Comparison of ENCODE assay signal across 12 mouse cellular contexts in the genomic region with DNA sequence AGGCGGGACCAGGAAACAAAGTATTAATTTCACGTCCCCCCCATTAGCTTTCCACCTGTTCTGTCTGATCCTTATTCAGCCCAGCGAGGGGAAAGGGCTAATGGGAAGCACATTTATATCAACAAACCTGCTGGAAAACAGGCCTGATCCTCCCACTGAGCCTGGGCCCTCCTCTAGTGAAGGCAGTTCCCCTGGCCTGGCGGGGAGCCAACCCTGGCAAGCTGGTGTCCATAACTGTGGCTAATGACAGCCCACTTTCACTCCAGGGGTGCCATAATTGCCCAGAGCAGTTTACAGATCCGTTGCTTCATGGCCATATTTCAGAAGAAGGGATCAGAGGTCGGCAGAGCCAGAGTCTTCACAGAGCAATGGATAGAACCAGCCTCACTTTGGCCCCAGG.
A peak's percentile ranks its signal among the peaks of the same experiment; 100 is the strongest.
DNase-seq lines count a peak whose midpoint lies in the region; ATAC-seq and TF ChIP-seq lines count a peak whose summit lies in the region.
"Had no signal": no experiment of that assay in that cellular context is flagged by ENCODE, and none has a peak within 500 bp of the region (broad histone marks: within the 10 kb centered on the region; RNA-seq: fewer than 3 reads in every experiment).

No protein-coding gene starts in this region.

- no peak for ATAC-seq in forebrain, embryonic 14.5 days
- no peak for ATAC-seq in forebrain, embryonic 12.5 days (ENCODE audit: low FRiP score)
- no peak for ATAC-seq in lung, embryonic 14.5 days (ENCODE audit: insufficient read depth)
- ATAC-seq in lung, postnatal 0 days: no peak
- ATAC-seq in midbrain, embryonic 13.5 days: 0 out of 2 replicates have a peak, but pooled peaks have one; percentile 43
- ATAC-seq: activated CD4-positive, CD25-positive, alpha-beta regulatory T cell, adult 4 months had no signal

- no peaks in the 10 kb centered on the region for H3K36me3 ChIP-seq in forebrain, embryonic 14.5 days (ENCODE audit: control insufficient read depth, insufficient read depth, low read length)
- no peaks in the 10 kb centered on the region for H3K36me3 ChIP-seq in forebrain, embryonic 12.5 days (replicated peaks)
- H3K36me3 ChIP-seq in lung, embryonic 14.5 days (ENCODE audit: insufficient read depth): no peaks in the 10 kb centered on the region
- H3K36me3 ChIP-seq in lung, postnatal 0 days (ENCODE audit: insufficient read depth, low read length): no peaks in the 10 kb centered on the region
- H3K36me3 ChIP-seq in midbrain, embryonic 13.5 days: no peaks in the 10 kb centered on the region

- peak; percentile 57 for DNase-seq in forebrain, embryonic 14.5 days (ENCODE audit: low spot score)
- DNase-seq in lung, embryonic 14.5 days: peak; percentile 24
- no peak for DNase-seq in lung, postnatal 0 days (ENCODE audit: low spot score)
- peak; percentile 50 for DNase-seq in embryo, embryonic 11.5 days (ENCODE audit: low read depth, low spot score)
- DNase-seq in left cerebral cortex, postnatal 14 days (ENCODE audit: low spot score in 2 of 2): no peak
- DNase-seq in left cerebral cortex, adult 8-10 months (ENCODE audit: low spot score in 2 of 2): no peak
- DNase-seq: gastrocnemius, postnatal 36 days; spleen, adult 18-20 months; thymus, postnatal 36 days had no signal

- intact Hi-C loops in left cerebral cortex, postnatal 14 days (cut with DNase I): no loop called here

- TF ChIP-seq EP300 in lung, postnatal 0 days (IDR thresholded peaks at IDR 0.05): no peak

- no peak overlapping the region for H3K4me3 ChIP-seq in forebrain, embryonic 14.5 days (ENCODE audit: low read depth, low read length)
- no peak overlapping the region for H3K4me3 ChIP-seq in forebrain, embryonic 12.5 days (replicated peaks)
- no peak overlapping the region for H3K4me3 ChIP-seq in lung, embryonic 14.5 days (ENCODE audit: low read depth, low read length)
- H3K4me3 ChIP-seq in lung, postnatal 0 days (ENCODE audit: low read depth, low read length): no peak overlapping the region
- no peak overlapping the region for H3K4me3 ChIP-seq in midbrain, embryonic 13.5 days (replicated peaks)

- no peaks in the 10 kb centered on the region for H3K9me3 ChIP-seq in forebrain, embryonic 14.5 days (replicated peaks; ENCODE audit: control insufficient read depth, low read length)
- H3K9me3 ChIP-seq in forebrain, embryonic 12.5 days: no peaks in the 10 kb centered on the region
- no peaks in the 10 kb centered on the region for H3K9me3 ChIP-seq in lung, embryonic 14.5 days (ENCODE audit: low read depth, low read length)
- H3K9me3 ChIP-seq in lung, postnatal 0 days (ENCODE audit: low read length): no peaks in the 10 kb centered on the region
- no peaks in the 10 kb centered on the region for H3K9me3 ChIP-seq in midbrain, embryonic 13.5 days

- H3K9ac ChIP-seq in forebrain, embryonic 14.5 days (ENCODE audit: low read length): no peak overlapping the region
- no peak overlapping the region for H3K9ac ChIP-seq in forebrain, embryonic 12.5 days
- H3K9ac ChIP-seq in lung, embryonic 14.5 days: no peak overlapping the region
- H3K9ac ChIP-seq in lung, postnatal 0 days (replicated peaks; ENCODE audit: low read depth): no peak overlapping the region
- no peak overlapping the region for H3K9ac ChIP-seq in midbrain, embryonic 13.5 days (replicated peaks)

- H3K4me2 ChIP-seq in forebrain, embryonic 14.5 days (ENCODE audit: low read length): no peak overlapping the region
- no peak overlapping the region for H3K4me2 ChIP-seq in forebrain, embryonic 12.5 days
- H3K4me2 ChIP-seq in lung, embryonic 14.5 days: no peak overlapping the region
- no peak overlapping the region for H3K4me2 ChIP-seq in lung, postnatal 0 days (replicated peaks; ENCODE audit: low read depth, low read length)
- H3K4me2 ChIP-seq in midbrain, embryonic 13.5 days (replicated peaks): no peak overlapping the region

- 45% methylated on average over 6 of the region's 6 CpGs for WGBS in forebrain, embryonic 14.5 days
- 50% methylated on average over 6 of the region's 6 CpGs for WGBS in forebrain, embryonic 12.5 days
- WGBS in lung, embryonic 14.5 days: 54% methylated on average over 6 of the region's 6 CpGs
- 52% methylated on average over 6 of the region's 6 CpGs for WGBS in lung, postnatal 0 days
- WGBS in midbrain, embryonic 13.5 days: 69% methylated on average over 6 of the region's 6 CpGs

- H3K4me1 ChIP-seq in forebrain, embryonic 14.5 days (ENCODE audit: control insufficient read depth, insufficient read depth, low read length): no peaks in the 10 kb centered on the region
- no peaks in the 10 kb centered on the region for H3K4me1 ChIP-seq in forebrain, embryonic 12.5 days
- no peaks in the 10 kb centered on the region for H3K4me1 ChIP-seq in lung, embryonic 14.5 days (ENCODE audit: insufficient read depth)
- no peaks in the 10 kb centered on the region for H3K4me1 ChIP-seq in lung, postnatal 0 days (ENCODE audit: insufficient read depth, low read depth, low read length)
- no peaks in the 10 kb centered on the region for H3K4me1 ChIP-seq in midbrain, embryonic 13.5 days (replicated peaks)

- H3K27ac ChIP-seq in forebrain, embryonic 14.5 days (ENCODE audit: low read depth, low read length): no peak overlapping the region
- no peak overlapping the region for H3K27ac ChIP-seq in forebrain, embryonic 12.5 days
- H3K27ac ChIP-seq in lung, embryonic 14.5 days (ENCODE audit: low read depth): no peak overlapping the region
- no peak overlapping the region for H3K27ac ChIP-seq in lung, postnatal 0 days (ENCODE audit: low read length)
- H3K27ac ChIP-seq in midbrain, embryonic 13.5 days: no peak overlapping the region

- TF ChIP-seq CTCF in lung, embryonic 14.5 days (IDR thresholded peaks at IDR 0.05; ENCODE audit: low read depth): no peak
- TF ChIP-seq CTCF in lung, postnatal 0 days (IDR thresholded peaks at IDR 0.05): no peak

- no peaks in the 10 kb centered on the region for H3K27me3 ChIP-seq in forebrain, embryonic 14.5 days (replicated peaks; ENCODE audit: control insufficient read depth, insufficient read depth, low read length)
- H3K27me3 ChIP-seq in forebrain, embryonic 12.5 days: no peaks in the 10 kb centered on the region
- no peaks in the 10 kb centered on the region for H3K27me3 ChIP-seq in lung, embryonic 14.5 days (ENCODE audit: insufficient read depth, low read length)
- H3K27me3 ChIP-seq in lung, postnatal 0 days (replicated peaks; ENCODE audit: insufficient read depth, low read length): no peaks in the 10 kb centered on the region
- H3K27me3 ChIP-seq in midbrain, embryonic 13.5 days: no peaks in the 10 kb centered on the region

Comparison
In these comparisons a context has a peak if more than half of its experiments do, and no peak if none do; other contexts are left out.
1. DNase-seq: peak in forebrain, embryonic 14.5 days (single experiment), lung, embryonic 14.5 days (single experiment) and embryo, embryonic 11.5 days (single experiment); none in lung, postnatal 0 days (single experiment), left cerebral cortex, postnatal 14 days (0 of 2) and left cerebral cortex, adult 8-10 months (0 of 2).